Mouse (Mus musculus): ENCODE data around the gene Chd6.

The Chd6 gene

DNA sequence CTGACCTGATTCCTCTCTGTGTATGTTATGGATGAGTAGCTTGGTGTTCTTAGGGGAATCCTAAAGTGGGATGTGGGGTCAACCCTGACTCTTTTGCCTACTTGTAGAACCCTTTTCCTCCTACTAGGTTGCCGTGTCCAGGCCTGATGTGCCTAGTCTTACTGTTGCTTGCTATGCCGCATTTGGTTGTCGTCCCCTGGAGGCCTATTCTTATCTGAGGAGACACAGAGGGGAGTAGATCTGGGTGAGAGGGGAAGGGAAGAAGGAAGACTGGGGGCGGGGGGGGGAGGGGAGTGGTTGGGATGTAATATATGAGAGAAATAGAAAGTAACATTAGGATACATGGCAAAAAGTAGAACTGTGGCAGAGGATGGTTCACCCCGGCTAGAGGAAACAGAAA lies 33.3 kb downstream of the Chd6 start:
- DNase-seq (ENCODE audit: low spot score in 2 of 2): no peak

DNA sequence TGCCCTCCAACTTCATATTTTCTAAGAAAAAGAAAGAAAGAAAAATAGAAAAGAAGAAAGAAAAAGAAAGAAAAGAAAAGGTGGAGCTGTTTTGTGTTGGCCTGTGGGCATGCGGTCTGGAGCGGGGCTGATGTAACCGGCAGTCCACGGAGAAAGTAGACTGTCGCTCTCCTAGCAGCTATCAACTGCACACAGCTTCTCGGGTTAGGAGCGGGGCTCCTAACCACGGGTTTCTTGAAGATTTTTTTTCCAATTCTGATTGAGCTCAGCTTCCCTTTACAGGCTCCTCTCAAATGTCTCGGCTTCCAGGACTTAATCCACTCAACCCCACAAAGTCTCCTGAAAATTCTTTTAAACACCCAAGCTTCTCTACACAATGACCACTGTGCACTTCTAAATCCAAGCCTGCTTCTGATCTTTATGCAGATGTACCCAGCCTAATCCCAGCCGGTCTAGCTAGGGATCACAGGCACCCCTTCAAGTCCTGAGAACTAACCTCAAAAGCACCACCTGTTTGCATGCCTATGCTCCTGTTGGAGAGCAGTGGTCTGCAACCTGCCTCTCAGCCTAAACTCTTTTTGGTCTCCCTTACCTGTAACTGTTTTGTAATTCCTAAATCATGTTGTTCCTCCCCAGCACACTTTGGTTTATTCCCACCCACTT lies 42.6 kb downstream of the Chd6 start:
- DNase-seq (ENCODE audit: low spot score in 2 of 2): no peak

DNA sequence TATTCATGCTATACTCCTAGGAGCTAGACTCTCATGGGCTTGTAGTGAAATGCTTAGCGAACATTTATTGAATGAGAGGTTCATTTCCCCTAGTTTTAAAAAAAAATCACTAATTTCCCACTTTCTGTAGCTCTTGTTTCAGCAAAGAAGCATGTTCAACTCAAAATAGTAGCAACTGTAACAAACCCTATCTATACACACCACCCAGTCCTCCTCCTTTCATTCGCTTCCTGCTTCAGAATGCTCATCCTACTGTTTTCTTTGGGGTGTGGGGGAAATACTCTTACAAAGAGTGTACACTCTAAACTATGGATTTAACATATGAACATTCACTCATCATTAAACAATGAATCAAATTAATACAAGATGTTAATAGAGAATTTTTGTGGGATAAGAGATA lies 43.3 kb downstream of the Chd6 start:
- DNase-seq (ENCODE audit: low spot score in 2 of 2): no peak

DNA sequence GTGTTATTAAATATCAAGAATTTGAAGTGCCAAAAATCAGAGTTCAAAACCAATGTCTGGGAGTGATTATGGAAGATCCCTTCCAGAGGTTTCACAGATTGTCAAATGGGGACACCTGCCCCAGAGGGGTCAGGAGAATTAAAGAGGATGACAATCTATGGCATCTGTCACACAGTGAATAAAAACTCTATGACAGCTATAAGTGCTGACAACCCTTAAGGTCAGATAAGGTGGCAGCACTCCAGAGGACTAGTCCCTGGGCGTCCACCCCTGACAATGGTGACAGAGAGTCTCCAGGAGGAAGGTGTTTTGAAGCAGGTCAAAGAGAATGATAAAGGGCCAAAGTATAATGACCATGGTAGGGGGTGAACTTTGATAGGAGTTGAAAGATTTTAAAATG lies 44.0 kb downstream of the Chd6 start:
- no peak for DNase-seq (ENCODE audit: low spot score in 2 of 2)

DNA sequence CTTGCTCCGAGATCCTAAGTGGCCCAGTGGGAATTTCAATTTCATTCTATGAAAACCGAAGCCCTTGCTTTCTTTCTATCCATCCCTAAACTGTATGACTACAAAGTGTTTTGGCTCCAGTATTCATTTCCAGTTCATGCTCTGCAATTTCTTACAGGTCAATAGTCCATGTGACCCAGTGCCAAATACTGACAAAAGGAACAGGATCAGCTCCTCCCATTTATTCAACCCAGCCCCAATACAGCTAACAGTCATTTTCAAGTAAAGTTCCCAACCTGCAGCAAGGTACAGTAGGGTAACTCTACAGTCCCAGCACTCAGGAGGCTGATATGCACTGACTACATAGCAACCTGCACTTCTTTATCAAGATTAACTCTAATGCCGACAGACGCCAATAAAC lies 50.0 kb downstream of the Chd6 start:
- DNase-seq (ENCODE audit: low spot score in 2 of 2): no peak

DNA sequence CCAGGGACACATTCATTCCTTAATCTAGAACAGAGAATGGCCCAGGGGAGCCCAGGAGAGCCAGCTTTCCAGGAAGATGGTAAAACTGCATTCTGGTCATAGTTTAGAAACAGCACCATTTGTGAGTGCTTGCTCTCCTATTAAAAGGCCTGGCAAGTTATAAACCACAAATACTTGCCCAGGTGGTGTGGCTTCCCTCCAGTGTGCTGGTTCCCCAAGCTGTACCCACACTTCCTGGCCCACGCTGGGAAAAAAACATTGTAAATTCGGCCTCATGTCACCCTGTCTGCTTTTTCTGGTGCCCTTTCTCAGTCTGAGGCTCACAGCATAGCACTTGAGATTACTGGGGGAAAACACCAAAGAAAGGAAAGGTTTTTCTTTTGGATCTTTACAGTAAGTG lies 55.1 kb downstream of the Chd6 start:
- DNase-seq (ENCODE audit: low spot score in 2 of 2): no peak

DNA sequence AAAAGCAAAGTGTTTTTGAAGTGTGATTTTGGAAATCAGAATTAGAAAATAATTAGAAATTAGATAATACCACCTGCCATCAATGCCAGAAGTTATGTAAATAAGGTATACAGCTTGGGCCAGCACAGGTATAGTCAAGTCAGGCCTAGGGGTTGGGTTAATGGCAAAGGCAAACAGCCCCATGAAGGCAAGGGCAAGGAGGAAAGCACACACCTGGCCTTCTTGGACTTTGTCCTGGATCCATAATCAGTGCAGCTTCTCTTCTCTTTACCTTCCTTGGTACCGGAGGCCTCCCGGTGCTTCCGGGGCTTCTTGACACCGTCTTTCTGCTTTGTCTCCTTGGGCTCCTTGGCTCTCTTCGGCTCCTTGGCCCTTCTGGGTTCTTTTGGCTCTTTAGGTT lies 56.7 kb downstream of the Chd6 start:
- no peak for DNase-seq (ENCODE audit: low spot score in 2 of 2)

DNA sequence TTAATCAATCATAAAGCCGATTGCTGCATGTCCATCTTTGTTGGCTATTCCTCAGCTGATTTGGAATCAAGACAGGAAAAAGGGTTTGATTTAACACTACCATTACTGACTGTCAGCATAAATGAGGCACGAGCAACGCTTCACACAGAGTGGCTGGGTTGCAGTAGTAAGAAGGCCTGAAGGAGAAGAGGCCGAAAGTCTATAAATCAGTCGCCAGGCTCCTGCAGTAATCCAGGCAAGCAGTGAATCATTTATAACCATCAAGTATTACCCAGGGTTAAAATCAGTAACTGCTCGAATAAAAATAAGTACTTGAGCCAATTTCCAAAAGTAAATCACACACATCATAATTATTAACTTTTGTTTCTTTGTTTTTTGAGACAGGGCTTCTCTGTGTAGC lies 59.4 kb downstream of the Chd6 start:
- no peak for DNase-seq (ENCODE audit: low spot score in 2 of 2)

DNA sequence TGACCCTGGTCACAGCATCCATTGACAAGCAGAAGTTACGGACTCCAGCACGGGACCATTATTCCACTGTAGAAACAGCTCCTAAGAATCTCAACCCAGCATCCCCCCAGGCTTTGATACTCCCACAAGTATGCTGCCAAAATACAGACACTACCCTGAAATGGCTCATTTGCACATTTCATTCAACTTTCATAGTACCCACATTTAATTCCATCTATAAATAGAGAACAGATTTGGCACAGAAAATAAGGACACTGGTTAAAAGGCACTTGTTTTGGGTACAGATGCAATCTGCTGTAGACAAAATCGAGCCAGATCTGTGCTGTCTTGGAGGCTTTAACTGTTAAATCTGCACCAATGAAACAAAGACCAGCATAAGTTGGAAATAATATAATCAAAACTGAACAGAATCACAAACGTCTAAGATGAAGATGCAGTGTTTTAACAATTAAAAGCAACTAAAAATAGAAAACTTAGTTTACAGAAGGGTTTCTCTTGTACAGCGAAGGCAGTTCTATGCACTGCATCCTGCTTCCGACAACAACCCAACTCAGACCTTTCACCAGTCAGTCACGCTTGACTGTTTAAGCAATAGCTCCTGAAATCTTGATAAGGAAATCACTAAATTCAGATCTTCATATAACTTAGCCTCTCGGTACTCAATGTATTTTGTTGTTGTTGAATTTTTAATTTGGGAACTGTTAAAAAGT lies 64.2 kb downstream of the Chd6 start:
- DNase-seq (ENCODE audit: low spot score in 2 of 2): no peak

DNA sequence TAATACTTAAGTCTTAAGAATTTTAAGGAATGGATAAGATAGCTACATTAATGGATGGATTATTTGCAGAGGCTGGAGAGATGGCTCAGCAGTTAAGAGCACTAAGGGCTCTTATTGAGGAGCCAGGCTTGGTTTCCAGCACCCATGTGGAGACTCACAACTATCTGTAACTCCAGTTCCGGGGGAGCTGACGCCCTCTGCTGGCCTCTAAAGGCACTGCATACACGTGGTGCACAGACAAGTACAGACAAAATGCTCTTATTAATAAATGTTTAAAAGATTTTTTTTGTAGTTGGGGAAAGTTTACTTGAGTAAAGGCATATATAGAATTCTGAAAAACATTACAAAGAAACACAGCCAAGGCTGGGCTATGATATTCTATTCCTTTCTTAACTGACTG lies 66.0 kb downstream of the Chd6 start:
- DNase-seq (ENCODE audit: low spot score in 2 of 2): no peak

DNA sequence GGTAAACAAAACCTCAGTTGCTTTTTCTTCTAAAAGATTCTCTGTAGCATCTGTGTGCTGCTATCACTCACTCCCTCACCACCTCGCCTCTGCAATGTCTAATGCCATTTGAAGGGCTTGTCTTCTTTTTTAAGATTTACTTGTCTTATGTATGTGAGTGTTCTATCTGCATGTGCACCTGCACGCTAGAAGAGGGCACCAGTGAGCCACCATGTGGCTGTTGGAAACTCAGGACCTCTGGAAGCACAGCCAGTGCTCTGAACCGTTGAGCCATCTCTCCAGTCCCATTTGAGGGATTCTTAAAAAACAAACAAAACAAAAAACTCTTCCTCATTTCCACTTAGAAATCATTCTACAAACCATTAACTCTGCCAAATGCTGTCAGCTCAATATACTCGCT lies 68.1 kb downstream of the Chd6 start:
- no peak for DNase-seq (ENCODE audit: low spot score in 2 of 2)

DNA sequence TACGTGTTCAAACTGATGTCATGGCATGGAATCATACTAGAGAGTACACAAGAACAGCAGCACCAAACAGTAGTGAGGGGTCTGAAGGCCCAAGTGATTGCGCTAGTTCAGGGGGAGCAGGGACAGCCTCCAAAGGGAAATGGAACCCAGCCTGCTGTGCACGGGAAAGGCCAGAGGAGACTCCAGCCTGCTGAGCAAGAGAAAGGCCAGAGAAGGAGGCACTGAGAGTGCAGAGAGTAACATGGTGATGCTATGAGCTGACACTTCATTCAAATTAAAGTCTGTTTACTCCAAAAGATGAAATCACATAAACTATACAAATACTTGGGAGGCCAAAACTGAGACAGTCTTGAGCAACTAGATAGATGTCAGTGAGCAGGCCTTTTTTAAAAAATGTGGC lies 71.1 kb downstream of the Chd6 start:
- DNase-seq (ENCODE audit: low spot score in 2 of 2): no peak

DNA sequence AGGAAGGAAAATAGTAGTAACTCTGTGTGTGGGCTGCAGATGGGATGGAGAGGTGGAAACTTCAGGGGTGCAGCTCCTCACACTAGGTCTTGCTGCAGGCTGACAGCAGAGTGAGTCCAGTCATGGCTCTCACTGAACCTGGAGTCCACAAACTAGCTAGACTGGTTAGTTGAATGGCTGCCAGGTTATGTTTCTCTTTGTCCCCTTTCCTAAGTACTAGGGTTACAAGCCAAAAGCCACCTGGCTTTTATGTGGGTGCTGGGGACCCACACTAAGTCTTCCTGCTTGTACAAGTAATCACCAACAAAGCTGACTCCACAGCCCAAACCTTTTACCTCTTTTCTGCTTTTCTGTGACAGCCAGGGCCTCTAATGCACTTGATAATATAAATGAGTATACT lies 75.7 kb downstream of the Chd6 start:
- no peak for DNase-seq (ENCODE audit: low spot score in 2 of 2)

DNA sequence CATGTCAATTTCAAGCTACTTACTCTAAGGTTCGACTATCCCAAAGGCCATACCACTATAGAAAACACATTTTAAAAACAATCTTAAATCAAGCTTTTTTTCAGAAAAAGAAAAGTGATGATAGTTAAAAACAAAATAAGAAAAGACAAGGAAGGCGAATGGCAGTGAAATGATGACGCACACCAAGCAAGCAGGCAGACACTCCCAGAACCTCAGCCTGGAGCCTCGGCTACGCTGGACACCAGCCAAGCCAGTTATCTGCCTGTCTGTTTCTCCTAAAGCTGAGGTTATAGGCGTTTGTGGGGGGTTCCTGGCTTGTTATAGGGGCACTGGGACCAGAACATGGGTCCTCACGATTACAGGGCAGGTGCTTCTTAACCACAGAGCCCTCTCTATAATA lies 76.5 kb downstream of the Chd6 start:
- no peak for DNase-seq (ENCODE audit: low spot score in 2 of 2)

DNA sequence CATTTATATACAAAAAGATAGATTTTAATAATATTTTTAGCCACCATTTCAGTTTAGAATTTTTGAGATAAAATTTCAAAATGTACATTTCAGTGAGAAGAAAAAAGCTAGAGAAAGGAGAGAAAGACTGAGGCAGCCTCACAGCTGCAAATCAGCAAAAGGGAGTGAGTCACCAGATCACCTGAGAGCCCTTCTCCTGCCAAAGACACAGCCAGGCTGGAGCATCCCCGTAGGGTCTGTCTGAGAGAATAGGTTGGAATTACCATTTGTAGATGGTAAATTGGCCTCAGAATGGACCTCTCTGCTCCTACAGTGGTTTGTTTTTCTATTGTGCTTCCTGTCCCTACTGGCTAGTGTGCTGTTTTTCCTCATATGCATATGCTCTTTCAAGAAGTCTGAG lies 84.3 kb downstream of the Chd6 start:
- no peak for DNase-seq (ENCODE audit: low spot score in 2 of 2)

DNA sequence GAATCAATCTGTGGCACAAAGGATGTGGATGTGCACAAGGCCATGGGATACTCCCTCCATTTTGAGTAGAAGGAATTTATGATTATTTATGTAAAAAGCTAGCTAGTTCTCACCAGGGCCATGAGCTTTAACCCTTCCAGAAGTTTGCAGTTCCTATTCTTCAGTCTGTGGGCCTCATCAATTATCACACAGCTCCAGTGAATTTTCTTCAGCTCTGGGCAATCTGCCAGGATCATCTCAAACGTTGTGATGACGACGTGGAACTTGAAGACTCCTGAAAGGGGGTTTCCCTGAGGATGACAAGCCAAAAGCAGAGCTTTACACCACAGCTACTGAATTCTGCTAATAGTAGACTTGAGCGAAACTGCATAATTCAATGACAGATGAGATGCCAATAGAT lies 91.0 kb downstream of the Chd6 start:
- no peak for DNase-seq (ENCODE audit: low spot score in 2 of 2)

DNA sequence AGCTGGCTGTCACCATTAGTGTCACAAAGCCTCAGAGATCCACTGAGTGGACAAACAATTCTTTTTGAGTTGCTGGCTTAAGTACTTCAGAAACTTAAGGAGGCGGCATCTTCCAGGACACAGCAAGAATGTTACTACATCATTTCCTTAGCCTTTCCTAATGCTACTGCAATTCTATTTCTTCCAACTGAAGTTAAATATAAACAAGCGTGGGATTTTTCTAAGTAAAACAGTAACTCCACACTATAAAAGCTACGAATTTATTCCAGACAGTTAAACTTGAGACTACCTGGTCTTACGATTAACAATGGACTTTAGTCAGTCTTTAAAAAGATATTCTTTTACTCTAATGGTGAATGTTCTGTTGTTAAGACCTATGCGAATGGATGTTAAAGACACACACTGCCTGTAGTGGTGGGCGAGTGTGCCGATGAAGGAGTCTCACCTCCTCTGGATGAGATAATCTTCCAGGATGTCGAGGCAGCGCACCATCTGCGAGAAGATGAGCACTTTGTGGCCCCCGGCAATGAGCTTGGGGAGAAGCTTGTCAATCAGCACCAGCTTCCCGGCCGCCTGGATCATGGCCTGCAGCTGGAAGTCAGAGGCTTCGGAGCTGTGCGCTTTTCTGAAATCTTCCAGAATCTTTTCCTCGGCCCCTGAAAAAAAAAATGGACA lies 96.2 kb downstream of the Chd6 start:
- DNase-seq (ENCODE audit: low spot score in 2 of 2): no peak

DNA sequence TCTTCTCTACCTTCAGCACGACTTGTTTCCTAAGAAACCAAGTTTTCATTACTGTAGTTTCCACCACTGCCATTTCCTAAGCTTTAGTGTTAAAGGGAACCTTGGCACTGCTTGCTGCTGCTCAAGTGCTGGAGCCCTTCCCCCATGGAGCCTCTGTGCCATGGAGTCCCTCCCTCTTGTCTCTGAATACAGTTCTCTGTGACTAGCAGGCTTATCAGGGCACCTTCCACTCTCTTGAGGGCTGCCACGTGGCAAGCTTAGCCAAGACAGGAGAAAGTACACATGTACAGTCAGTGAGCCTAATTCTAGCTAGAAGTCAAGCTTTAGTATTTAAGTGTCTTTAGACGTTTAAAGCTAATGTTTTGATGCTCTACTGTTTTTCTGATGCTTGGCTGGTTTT lies 104.5 kb downstream of the Chd6 start:
- no peak for DNase-seq (ENCODE audit: low spot score in 2 of 2)

DNA sequence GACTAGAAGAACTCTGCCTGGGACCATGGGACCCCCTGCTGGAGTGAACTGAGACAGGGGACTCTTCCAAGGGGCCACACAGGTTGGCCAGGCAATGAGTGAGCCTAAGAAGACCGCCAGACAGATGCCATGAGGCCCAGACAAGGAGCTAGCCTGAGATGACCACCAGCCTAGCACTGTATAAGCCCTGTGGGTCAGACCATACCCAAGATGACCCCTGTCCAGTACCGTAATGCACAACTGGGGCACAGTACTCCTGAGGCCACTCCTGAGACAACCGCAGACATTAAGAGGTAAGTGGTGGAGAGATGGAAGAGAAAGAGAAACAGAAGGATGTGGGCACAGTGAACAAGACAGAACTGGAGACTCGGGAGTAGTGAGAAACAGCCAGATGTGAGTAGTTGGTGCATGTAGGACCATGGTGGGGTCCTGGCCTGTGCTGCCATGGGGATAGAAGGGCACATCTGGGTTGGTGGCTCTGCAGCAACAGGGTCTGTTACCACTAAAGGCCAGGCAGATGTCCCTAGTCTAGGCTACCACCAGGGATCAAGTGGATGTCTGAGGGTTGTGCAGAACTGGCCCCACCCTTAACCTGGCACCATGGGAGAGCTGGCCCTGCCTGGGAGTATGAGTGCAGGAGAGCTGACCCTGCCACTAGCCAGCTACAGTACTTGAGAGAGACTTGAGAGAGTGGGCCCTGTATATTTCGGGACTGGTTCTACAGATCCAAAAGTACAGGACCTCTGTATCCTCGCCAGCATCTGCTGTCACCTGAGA lies 111.7 kb downstream of the Chd6 start:
- DNase-seq (ENCODE audit: low spot score in 2 of 2): no peak

DNA sequence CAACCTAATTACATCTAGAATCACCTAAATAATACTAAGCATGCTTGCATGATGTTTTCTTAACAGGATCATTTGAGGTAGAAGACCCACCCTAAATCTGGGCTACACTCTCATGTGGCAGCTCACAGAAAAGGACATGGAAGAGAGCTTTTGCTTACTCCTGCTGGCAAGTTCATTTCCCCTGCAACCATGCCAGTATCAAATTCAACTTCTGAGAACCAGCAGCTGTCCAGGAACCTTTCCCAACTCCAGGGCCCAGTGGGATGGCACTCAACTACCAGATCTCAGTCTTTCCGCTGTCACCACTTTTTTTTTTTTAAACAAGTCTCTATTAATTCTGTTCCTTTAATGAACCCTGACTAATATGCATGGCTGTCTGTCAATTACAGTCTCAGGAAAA lies 114.7 kb downstream of the Chd6 start:
- DNase-seq (ENCODE audit: low spot score in 2 of 2): no peak

DNA sequence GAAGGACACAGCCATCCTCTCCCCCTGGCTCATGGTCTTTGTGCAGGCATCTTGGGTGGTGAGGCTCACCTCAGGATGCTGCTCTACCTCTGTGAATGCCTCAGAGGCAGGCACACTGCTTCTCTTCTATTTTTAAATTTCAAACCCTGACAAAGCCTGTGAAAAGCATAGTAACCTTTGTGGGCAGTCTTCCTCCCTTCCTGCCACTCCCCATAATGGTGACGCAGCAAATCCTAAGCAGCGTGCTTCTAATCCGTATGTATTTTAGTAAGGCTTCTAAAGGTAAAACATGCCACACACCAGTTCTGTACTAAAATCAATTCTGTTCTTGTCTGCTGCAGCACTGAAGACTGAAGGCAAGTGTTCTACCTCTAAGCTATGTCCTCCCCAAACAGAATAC lies 116.4 kb downstream of the Chd6 start:
- DNase-seq (ENCODE audit: low spot score in 2 of 2): no peak

DNA sequence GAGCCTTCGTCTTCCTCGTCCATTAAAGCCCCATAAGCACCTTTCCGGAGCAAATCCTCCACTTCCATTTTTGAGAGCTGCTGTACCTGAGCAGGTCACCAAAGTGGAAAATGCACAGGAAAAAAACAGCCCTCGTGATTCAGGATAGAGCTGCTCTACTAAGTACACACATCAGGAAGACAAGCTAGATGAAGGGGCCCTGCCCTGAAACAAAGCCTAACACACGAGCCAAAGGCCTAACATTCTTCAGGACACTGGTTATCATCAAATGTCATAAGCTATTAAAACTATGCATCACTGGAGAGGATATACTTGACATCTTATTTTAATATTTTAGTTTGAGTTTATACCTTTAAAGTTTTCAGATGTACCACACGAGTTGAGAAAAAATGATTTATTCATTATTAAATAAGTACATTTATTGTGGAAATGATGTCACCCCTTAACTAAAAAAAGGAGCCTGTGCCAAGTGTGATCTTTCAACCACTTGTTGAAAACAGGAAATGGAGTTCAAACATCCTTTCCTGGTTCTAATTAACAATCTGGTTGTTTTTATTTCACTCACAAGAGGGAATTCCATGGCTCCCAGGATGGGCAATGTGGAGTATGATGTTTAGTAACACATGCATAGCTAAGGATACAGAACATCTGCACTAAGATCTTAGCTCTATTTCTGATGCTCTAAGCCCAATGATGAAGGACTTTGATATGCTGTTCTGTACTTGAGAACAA lies 118.4 kb downstream of the Chd6 start:
- DNase-seq (ENCODE audit: low spot score in 2 of 2): no peak

All from spleen, postnatal 14 days (tissue).